Mouse (Mus musculus) heart, postnatal 0 days (tissue): Measurements from ENCODE around the gene Atxn7.

Experiments used
- CTCF ChIP-seq: IDR thresholded peaks from 2 replicates; pipeline ENCODE4 v1.5.1; 2016; ENCODE audit warnings: antibody characterized with exemption, control low read depth, low read depth
- EP300 ChIP-seq: IDR thresholded peaks from 2 replicates; pipeline ENCODE4 v1.6.1; 2016; ENCODE audit warnings: antibody characterized with exemption, low read depth

- TF ChIP-seq CTCF: no peak
- TF ChIP-seq EP300: no peak
Observed at GRCm38 (mm10) chr14:13960482-13961325, 536 bp upstream of the Atxn7 start.
